Mouse (Mus musculus): ENCODE results near the gene Twist1. TPM values are rescaled to one million over a fixed set of nuclear protein-coding genes. Genes with fewer than 3 reads are reported as not detected.
A peak's percentile ranks its signal among the peaks of the same experiment; 100 is the strongest.

Twist1 gene
- polyA plus RNA-seq, 1 experiment, result 0.93 TPM

DNA sequence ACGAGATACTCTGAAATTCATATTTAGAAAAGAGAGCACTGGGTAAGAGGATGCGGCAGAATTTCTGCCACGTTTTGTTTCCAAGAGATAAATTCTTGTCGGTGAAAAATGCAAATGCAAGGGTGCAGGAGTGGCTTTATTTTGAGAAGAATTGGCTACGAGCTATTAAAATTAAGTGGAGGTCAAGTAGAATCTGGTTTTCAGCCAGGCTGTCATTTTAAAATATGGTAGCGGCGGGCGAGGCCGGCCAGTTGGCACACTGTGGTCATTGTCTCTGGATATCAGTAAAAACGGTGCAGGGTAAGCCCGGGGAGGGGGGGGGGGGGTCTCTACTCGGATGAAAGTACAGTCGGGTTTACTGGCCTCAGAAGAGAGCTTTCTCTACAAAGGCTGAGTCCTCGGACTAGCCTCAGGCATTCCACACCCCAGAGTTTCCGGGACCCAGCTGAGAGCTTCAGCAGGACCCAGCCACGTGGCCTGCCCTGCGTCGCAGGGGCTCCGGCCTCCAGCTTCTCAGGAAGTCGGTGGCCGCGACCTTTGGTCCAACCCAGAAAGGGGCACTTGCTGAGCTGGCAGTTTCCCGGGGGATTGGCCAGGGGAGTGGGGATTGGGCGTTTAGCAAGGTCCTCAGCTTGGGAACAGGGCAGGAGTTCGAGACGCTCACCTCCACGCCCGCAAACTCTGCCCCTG, 1.7 kb upstream of the Twist1 start:
- Histone ChIP-seq H3K27ac (ENCODE audit: insufficient read depth, low read length) (no peak overlapping the region), H3K4me1 (ENCODE audit: control insufficient read depth, insufficient read depth, low read length) (no peaks in the 10 kb centered on the region), H3K4me3 (replicated peaks; ENCODE audit: insufficient read depth, low read depth, low read length) (no peak overlapping the region), H3K27me3 (ENCODE audit: control insufficient read depth, insufficient read depth, low read length) (peaks cover 9% of the 10 kb centered on the region; the same call in 1 of the 2 replicates)
- 4% methylated on average over 28 of the region's 28 CpGs for WGBS
- DNase-seq, result no peak
- no peak for TF ChIP-seq POLR2A (IDR thresholded peaks at IDR 0.05; ENCODE audit: borderline replicate concordance, insufficient read depth, low read length)
- TF ChIP-seq CTCF (IDR thresholded peaks at IDR 0.05; ENCODE audit: borderline replicate concordance, insufficient read depth, low read depth, low read length), result no peak

DNA sequence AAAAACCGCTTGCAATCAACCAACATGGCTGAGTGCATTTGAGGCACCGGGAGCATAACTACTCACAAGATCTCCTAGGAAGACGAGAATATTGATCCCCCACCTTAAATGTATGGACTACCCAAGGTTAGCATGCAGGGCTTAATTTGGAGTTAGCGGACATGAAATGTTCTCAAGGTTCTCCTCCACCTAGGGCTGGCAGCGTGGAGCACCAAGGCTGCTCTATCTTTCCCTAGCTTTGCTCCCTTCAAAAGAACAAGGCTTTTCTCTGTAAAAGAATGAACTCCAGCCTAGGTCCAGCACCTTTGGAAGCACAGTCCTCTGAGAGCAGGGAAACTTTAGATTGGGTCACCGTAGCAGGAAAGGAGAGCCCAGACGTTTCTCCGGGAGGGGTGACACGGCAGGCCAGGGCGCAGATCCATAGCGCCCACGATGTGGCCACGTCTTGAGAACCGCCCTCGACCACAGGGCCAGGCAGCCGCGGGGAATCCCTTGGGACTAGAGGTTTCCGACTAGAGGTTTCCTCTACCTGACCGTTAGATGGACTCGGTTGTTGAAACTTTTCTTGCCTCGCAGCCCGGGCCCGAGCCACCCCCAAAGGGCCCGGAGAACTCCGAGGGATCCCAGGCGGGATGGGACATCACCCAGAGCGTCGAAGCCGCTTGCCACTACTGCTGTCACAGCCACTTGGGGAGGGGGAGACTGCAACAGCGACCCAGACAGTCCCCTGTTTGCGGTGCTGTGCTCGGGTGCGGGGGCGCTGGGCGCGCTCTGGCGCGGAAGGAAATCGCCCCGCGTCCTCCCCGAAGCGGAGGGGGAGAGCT, 683 bp upstream of the Twist1 start:
- Histone ChIP-seq H3K4me3 (replicated peaks; ENCODE audit: insufficient read depth, low read depth, low read length) (no peak overlapping the region), H3K27me3 (ENCODE audit: control insufficient read depth, insufficient read depth, low read length) (peaks cover 9% of the 10 kb centered on the region; the same call in 1 of the 2 replicates)
- DNase-seq, result no peak

DNA sequence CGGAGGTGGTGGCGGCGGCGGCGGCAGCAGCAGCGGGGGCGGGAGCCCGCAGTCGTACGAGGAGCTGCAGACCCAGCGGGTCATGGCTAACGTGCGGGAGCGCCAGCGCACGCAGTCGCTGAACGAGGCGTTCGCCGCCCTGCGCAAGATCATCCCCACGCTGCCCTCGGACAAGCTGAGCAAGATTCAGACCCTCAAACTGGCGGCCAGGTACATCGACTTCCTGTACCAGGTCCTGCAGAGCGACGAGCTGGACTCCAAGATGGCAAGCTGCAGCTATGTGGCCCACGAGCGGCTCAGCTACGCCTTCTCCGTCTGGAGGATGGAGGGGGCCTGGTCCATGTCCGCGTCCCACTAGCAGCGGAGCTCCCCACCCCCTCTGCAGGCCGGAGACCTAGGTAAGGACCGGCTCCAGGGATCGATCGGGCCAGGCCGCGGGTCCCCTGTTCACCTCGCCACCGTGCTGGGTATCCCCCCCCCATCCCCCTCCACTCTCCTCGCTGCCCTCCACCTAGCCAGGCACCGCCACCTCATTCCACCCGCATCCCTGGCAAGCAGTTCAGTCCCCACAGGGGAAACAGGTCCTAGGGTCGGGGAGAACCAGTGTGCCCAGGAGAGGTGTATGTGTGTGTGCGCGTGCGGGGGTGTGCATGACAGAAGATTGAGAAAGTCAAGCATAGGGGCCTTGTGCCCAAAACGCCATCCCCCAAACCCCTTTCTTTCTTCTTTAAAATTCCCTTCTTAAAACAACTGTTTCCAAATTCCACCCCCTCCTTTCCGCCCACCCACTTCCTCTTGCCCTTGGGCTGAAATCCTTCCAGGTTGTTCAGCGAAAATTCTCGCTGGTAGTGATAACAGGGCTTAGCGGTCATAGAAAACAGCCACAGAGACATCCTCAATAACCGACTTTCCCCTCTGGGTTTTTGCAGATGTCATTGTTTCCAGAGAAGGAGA, 1.0 kb downstream of the Twist1 start:
- TF ChIP-seq POLR2A (IDR thresholded peaks at IDR 0.05; ENCODE audit: borderline replicate concordance, insufficient read depth, low read length) (no peak), CTCF (IDR thresholded peaks at IDR 0.05; ENCODE audit: borderline replicate concordance, insufficient read depth, low read depth, low read length) (no peak)
- WGBS, result 2% methylated on average over 56 of the region's 56 CpGs

More for the DNA sequence above, 683 bp upstream of the Twist1 start:
- H3K4me1 ChIP-seq (ENCODE audit: control insufficient read depth, insufficient read depth, low read length), result no peaks in the 10 kb centered on the region
- WGBS, result 2% methylated on average over 43 of the region's 43 CpGs
- TF ChIP-seq CTCF (IDR thresholded peaks at IDR 0.05; ENCODE audit: borderline replicate concordance, insufficient read depth, low read depth, low read length), result no peak
- no peak for TF ChIP-seq POLR2A (IDR thresholded peaks at IDR 0.05; ENCODE audit: borderline replicate concordance, insufficient read depth, low read length)
- no peak overlapping the region for H3K27ac ChIP-seq (ENCODE audit: insufficient read depth, low read length)

DNA sequence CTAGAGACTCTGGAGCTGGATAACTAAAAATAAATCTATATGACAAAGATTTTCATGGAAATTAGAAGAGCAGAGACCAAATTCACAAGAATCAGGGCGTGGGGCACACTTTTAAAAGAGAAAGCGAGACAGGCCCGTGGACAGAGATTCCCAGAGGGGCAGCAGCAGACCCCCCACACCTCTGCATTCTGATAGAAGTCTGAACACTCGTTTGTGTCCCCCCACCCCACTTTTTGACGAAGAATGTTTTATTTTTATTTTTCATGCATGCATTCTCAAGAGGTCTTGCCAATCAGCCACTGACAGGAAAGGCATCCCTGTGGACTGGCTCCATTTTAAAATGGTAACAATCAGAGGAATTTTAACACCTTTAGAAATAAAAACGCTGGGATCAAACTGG, 1.7 kb downstream of the Twist1 start:
- Histone ChIP-seq H3K4me1 (ENCODE audit: control insufficient read depth, insufficient read depth, low read length) (no peaks in the 10 kb centered on the region), H3K4me3 (replicated peaks; ENCODE audit: insufficient read depth, low read depth, low read length) (no peak overlapping the region), H3K27me3 (ENCODE audit: control insufficient read depth, insufficient read depth, low read length) (peaks cover 13% of the 10 kb centered on the region; the same call in 1 of the 2 replicates), H3K27ac (ENCODE audit: insufficient read depth, low read length) (no peak overlapping the region)
- no peak for DNase-seq
- 6% methylated on average over 6 of the region's 6 CpGs for WGBS
- TF ChIP-seq CTCF (IDR thresholded peaks at IDR 0.05; ENCODE audit: borderline replicate concordance, insufficient read depth, low read depth, low read length) (no peak), POLR2A (IDR thresholded peaks at IDR 0.05; ENCODE audit: borderline replicate concordance, insufficient read depth, low read length) (no peak)

More for the DNA sequence above, 1.0 kb downstream of the Twist1 start:
- DNase-seq, result no peak
- H3K27me3 ChIP-seq (ENCODE audit: control insufficient read depth, insufficient read depth, low read length), result peaks cover 9% of the 10 kb centered on the region; the same call in 1 of the 2 replicates
- H3K27ac ChIP-seq (ENCODE audit: insufficient read depth, low read length), result no peak overlapping the region
- H3K4me1 ChIP-seq (ENCODE audit: control insufficient read depth, insufficient read depth, low read length), result no peaks in the 10 kb centered on the region
- peak overlapping the region; percentile 40 for H3K4me3 ChIP-seq (replicated peaks; ENCODE audit: insufficient read depth, low read depth, low read length)

DNA sequence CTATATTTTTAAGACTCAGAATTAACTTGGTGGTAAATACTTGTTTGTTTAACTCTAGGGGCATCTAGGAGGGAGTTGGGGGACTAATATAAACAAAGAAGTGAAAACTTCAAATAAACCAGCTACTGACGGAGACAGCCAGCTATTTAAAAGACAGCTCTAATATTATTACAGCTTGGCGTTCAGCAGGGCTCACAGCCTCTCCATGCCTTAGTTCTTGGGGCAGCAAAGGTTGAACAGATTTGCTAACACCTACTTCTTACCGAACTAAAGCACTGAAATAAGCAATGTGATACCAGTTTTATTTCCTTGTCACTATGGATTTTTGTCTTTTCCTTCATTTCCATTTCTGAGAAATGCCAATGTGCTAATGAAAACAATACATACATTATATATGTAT, 2.4 kb downstream of the Twist1 start:
- TF ChIP-seq CTCF (IDR thresholded peaks at IDR 0.05; ENCODE audit: borderline replicate concordance, insufficient read depth, low read depth, low read length), result no peak
- TF ChIP-seq POLR2A (IDR thresholded peaks at IDR 0.05; ENCODE audit: borderline replicate concordance, insufficient read depth, low read length), result no peak
- no peak for DNase-seq
- no peak overlapping the region for H3K27ac ChIP-seq (ENCODE audit: insufficient read depth, low read length)
- H3K27me3 ChIP-seq (ENCODE audit: control insufficient read depth, insufficient read depth, low read length), result peaks cover 15% of the 10 kb centered on the region; the same call in 1 of the 2 replicates
- H3K4me1 ChIP-seq (ENCODE audit: control insufficient read depth, insufficient read depth, low read length), result no peaks in the 10 kb centered on the region
- 6% methylated on average over 3 of the region's 3 CpGs for WGBS
- no peak overlapping the region for H3K4me3 ChIP-seq (replicated peaks; ENCODE audit: insufficient read depth, low read depth, low read length)

DNA sequence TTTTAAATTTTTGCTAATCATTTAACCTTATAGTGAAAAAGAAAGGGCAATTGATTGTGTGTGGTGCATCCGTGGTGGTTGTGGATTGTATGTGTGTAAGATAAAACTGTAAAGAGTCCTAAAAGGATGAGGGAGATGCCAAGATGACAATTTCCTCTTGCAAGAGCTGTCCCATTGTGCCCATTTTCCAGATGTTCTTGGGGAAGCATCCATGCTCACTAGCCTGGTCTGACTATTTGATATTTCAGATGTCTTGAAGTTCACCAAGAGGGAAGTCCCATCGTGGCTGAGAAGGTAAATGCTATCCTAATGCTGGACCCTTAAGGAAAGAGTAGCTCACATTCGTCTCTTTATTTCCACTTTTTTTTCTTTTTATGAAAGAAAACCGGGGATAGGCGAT, 3.5 kb downstream of the Twist1 start:
- Histone ChIP-seq H3K4me3 (replicated peaks; ENCODE audit: insufficient read depth, low read depth, low read length) (no peak overlapping the region), H3K27ac (ENCODE audit: insufficient read depth, low read length) (no peak overlapping the region), H3K27me3 (ENCODE audit: control insufficient read depth, insufficient read depth, low read length) (peaks cover 15% of the 10 kb centered on the region; the same call in 1 of the 2 replicates), H3K4me1 (ENCODE audit: control insufficient read depth, insufficient read depth, low read length) (no peaks in the 10 kb centered on the region)
- 15% methylated on average over 5 of the region's 5 CpGs for WGBS
- DNase-seq, result no peak
- TF ChIP-seq CTCF (IDR thresholded peaks at IDR 0.05; ENCODE audit: borderline replicate concordance, insufficient read depth, low read depth, low read length), result no peak
- TF ChIP-seq POLR2A (IDR thresholded peaks at IDR 0.05; ENCODE audit: borderline replicate concordance, insufficient read depth, low read length), result no peak

DNA sequence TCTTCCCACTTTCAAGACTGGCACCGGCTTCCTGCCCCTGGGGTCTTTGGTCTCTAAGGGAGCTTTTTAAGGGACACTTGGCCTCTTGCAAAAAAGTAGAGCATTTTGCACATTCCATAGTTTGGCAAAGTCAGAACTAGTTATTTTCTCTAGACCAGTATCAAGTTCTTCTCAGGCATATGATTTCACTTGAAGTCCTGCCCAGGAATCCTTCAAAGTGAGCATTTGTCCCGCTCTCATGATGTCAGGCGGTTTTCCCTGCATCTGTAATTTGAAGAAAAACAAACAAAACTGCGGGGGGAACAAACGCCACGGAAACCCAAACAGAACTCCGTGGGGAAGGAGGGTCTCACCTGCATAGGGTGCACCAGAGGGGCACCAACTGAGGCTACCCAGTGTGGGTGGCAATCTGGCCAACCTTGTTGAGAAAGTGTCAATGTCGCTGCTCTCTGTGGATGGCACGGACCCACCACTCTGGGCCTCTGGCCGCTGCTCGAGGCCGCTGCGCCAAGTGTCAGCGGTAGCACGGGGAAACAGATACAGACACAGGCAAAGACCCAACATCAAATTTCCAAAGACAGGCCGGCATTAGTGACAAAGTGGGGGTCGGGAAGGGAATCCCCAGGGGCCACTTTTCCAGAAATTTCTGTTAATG, 4.8 kb downstream of the Twist1 start:
- Histone ChIP-seq H3K4me1 (ENCODE audit: control insufficient read depth, insufficient read depth, low read length) (no peaks in the 10 kb centered on the region), H3K27me3 (ENCODE audit: control insufficient read depth, insufficient read depth, low read length) (peaks cover 15% of the 10 kb centered on the region; the same call in 1 of the 2 replicates), H3K4me3 (replicated peaks; ENCODE audit: insufficient read depth, low read depth, low read length) (no peak overlapping the region), H3K27ac (ENCODE audit: insufficient read depth, low read length) (no peak overlapping the region)
- DNase-seq, result no peak
- WGBS, result 5% methylated on average over 17 of the region's 17 CpGs
- TF ChIP-seq POLR2A (IDR thresholded peaks at IDR 0.05; ENCODE audit: borderline replicate concordance, insufficient read depth, low read length), result no peak
- no peak for TF ChIP-seq CTCF (IDR thresholded peaks at IDR 0.05; ENCODE audit: borderline replicate concordance, insufficient read depth, low read depth, low read length)

All from cerebellum, adult 2 months (tissue).